Mouse (Mus musculus): ENCODE measurements at regions not wholly inside any gene's neighbourhood (a gene's known extent, or its start where the extent isn't known, plus 50 kb on each side); places are given as distances from the start of the nearest gene placed in this dataset.
A peak's percentile ranks its signal among the peaks of the same experiment; 100 is the strongest.

- intact Hi-C loops (cut with DNase I; ENCODE audit: low total_unique reads): no loop called here
- no peak for DNase-seq
Observed at GRCm38 (mm10) chr4:142351831-142352230, 112.6 kb upstream of the Kazn start.

- no peak for DNase-seq
- intact Hi-C loops (cut with DNase I; ENCODE audit: low total_unique reads): no loop called here
Observed at GRCm38 (mm10) chr4:142350986-142351385, 111.8 kb upstream of the Kazn start.

- intact Hi-C loops (cut with DNase I; ENCODE audit: low total_unique reads): loop anchor here (5.0 kb wide), 2 partner anchors 97 to 197 kb away; no protein-coding TSS in a partner anchor
- DNase-seq: peak; percentile 30
Observed at GRCm38 (mm10) chr4:142348910-142349309, 109.7 kb upstream of the Kazn start.

GRCm38 (mm10) chr4:142342482-142343206, 103.4 kb upstream of the Kazn start:
- intact Hi-C loops (cut with DNase I; ENCODE audit: low total_unique reads): no loop called here
- DNase-seq: no peak

- intact Hi-C loops (cut with DNase I; ENCODE audit: low total_unique reads): no loop called here
- DNase-seq: peak; percentile 20
Observed at GRCm38 (mm10) chr4:142341305-142341704, 102.1 kb upstream of the Kazn start.

GRCm38 (mm10) chr4:142340057-142340456, 100.9 kb upstream of the Kazn start:
- intact Hi-C loops (cut with DNase I; ENCODE audit: low total_unique reads): no loop called here
- DNase-seq: peak; percentile 35

- intact Hi-C loops (cut with DNase I; ENCODE audit: low total_unique reads): no loop called here
- DNase-seq: peak; percentile 23
Observed at GRCm38 (mm10) chr4:142337701-142338100, 98.5 kb upstream of the Kazn start.

- intact Hi-C loops (cut with DNase I; ENCODE audit: low total_unique reads): no loop called here
Observed at GRCm38 (mm10) chr4:142336943-142337342, 97.7 kb upstream of the Kazn start.

GRCm38 (mm10) chr4:142334084-142334483, 94.9 kb upstream of the Kazn start:
- intact Hi-C loops (cut with DNase I; ENCODE audit: low total_unique reads): no loop called here

More at GRCm38 (mm10) chr4:142336943-142337342, 97.7 kb upstream of the Kazn start:
- DNase-seq: no peak

GRCm38 (mm10) chr4:142330599-142330998, 91.4 kb upstream of the Kazn start:
- DNase-seq: no peak
- intact Hi-C loops (cut with DNase I; ENCODE audit: low total_unique reads): no loop called here

More at GRCm38 (mm10) chr4:142334084-142334483, 94.9 kb upstream of the Kazn start:
- no peak for DNase-seq

GRCm38 (mm10) chr4:142329600-142329999, 90.4 kb upstream of the Kazn start:
- no peak for DNase-seq
- intact Hi-C loops (cut with DNase I; ENCODE audit: low total_unique reads): no loop called here

GRCm38 (mm10) chr4:142326511-142326910, 87.3 kb upstream of the Kazn start:
- DNase-seq: no peak
- intact Hi-C loops (cut with DNase I; ENCODE audit: low total_unique reads): no loop called here

GRCm38 (mm10) chr4:142321209-142321863, 82.1 kb upstream of the Kazn start:
- intact Hi-C loops (cut with DNase I; ENCODE audit: low total_unique reads): no loop called here

GRCm38 (mm10) chr4:142310282-142310681, 71.1 kb upstream of the Kazn start:
- no peak for DNase-seq
- intact Hi-C loops (cut with DNase I; ENCODE audit: low total_unique reads): no loop called here

More at GRCm38 (mm10) chr4:142321209-142321863, 82.1 kb upstream of the Kazn start:
- peak; percentile 19 for DNase-seq

- DNase-seq: no peak
- intact Hi-C loops (cut with DNase I; ENCODE audit: low total_unique reads): no loop called here
Observed at GRCm38 (mm10) chr4:142308271-142308670, 69.1 kb upstream of the Kazn start.

- intact Hi-C loops (cut with DNase I; ENCODE audit: low total_unique reads): no loop called here
- no peak for DNase-seq
Observed at GRCm38 (mm10) chr4:142307321-142307720, 68.1 kb upstream of the Kazn start.

GRCm38 (mm10) chr4:142306076-142306475, 66.9 kb upstream of the Kazn start:
- intact Hi-C loops (cut with DNase I; ENCODE audit: low total_unique reads): no loop called here
- no peak for DNase-seq

- intact Hi-C loops (cut with DNase I; ENCODE audit: low total_unique reads): no loop called here
- peak; percentile 42 for DNase-seq
Observed at GRCm38 (mm10) chr4:142303374-142304020, 64.3 kb upstream of the Kazn start.

GRCm38 (mm10) chr4:142302724-142303120, 63.5 kb upstream of the Kazn start:
- intact Hi-C loops (cut with DNase I; ENCODE audit: low total_unique reads): no loop called here

GRCm38 (mm10) chr4:142302041-142302723, 63.0 kb upstream of the Kazn start:
- DNase-seq: no peak
- intact Hi-C loops (cut with DNase I; ENCODE audit: low total_unique reads): no loop called here

More at GRCm38 (mm10) chr4:142302724-142303120, 63.5 kb upstream of the Kazn start:
- no peak for DNase-seq

Data from gastrocnemius, postnatal 14 days (tissue).